Mouse (Mus musculus) layer of hippocampus, adult 9-11 months (tissue): ENCODE measurements at regions not wholly inside any gene's neighbourhood (a gene's known extent, or its start where the extent isn't known, plus 50 kb on each side); places are given as distances from the start of the nearest gene placed in this dataset.
A peak's percentile ranks its signal among the peaks of the same experiment; 100 is the strongest.

Source experiments
- DNase-seq: peaks from one replicate; pipeline ENCODE4 v3.0.0; 2022

DNA sequence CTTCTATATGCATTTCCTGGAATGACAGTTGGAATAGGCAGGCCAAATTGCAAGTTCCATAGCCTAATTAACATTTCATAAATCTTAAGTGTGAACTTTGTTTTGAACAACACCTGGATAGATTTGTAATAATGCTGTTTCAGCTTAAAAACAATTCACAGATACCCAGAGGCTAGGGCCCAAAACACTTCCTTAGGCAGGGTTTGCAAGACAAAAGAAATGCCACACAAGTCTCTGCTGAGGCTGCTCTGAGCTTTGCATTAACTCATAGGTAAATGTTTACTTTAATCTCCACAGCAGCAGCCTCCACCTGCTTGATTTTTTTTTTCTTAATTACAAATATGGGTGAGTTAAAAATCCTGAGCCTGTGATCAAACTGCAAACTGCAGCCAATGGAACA, 118.4 kb downstream of the Gnat3 start:
- no peak for DNase-seq

DNA sequence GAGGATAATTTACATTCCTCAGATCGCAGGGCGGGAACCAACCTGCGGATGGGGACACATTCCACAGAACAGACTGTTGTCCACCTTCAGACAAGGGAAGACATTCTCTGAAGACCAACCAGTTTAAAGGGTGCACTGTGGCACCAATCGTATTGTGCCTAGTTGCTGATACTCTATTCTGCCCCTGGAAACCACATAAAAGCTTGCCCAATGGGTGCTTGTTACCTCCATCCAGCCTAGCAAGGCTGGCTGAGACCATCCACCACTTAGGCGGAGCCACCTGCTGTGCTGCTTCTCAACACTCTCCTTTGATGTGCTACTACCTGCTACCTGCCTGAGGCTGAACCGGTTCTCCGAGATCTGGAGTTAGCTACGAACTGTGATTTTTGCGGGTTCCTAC, 119.9 kb downstream of the Gnat3 start:
- DNase-seq: no peak

DNA sequence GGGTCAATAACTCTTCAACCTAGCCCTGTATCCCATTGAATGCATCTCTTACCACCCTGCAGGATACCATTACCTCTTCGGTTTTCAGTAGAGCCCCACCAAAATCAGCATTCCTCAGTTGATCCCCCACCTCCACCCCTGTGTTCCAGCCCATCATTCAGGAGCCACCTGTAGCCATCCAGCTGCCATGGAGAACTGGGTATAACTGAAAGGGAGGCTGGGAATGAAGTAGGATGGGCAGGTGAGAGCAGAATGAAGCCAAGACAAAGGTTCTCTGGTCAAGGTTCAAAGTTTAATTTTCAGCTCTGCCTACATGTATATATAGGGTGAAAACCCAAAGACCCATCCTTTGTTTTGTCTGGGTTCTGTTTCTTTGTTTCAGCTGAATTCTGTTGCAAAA, 121.4 kb downstream of the Gnat3 start:
- DNase-seq: no peak

DNA sequence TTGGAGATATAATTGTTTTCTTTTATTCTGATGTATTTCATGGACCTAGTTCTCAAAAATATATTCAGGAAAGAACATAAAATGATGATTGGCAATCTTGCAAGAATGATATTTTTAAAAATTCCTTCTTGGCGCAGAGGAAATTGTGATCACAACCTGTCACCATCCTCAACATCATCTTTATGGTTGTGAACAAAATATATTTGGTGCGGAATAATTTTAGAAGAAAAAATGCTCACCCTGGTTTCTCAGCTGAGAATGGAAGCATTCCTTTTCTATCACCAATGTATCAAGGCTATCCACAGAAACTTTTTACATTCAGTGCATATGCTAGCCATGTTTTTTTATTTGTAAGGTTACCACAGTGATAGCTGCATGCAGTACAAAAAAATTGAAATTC, 123.1 kb downstream of the Gnat3 start:
- no peak for DNase-seq

DNA sequence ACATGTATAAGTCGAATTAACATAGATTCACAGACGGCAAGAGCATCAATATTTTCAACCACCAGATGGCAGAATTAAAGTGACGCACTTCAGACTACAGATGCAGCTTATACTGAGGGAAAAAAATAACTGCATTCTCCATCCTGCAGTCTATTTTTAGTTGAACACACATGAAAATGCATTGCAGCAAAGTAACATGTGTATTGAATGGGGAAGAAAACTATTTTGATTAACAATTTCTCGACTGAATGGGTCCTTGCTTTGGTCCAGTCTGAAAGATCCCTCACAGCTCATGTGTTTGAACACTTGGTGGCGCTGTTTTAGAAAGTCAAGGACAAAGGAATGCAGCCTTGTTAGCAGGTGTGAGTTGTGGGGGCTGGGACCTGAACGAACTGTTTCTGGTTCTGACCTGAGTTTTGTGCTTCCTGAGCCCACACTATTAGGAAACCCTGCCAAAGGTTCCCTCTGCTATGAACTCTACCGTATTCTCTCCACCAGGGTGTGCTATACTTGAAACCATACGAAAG, 125.6 kb downstream of the Gnat3 start:
- peak; percentile 47 for DNase-seq

DNA sequence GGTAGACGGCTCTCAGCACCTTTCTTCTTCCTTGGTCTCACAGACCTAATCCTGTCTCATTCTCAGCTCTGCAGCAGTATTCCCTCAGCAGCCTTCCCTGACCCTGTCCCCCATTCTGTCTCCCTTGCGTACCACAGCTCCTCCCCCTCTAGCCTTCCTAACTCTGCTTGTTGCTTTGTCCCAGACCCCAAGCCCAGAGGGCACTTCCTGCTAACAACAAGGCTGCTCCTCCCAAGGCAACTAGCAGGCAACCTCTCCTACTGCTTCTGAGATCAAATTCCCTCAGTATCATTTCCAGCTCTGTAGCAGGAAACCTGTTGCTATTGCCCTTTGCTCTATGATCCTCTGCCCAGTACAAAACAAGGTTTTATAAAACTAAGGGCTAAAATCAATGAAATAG, 127.6 kb downstream of the Gnat3 start:
- no peak for DNase-seq

DNA sequence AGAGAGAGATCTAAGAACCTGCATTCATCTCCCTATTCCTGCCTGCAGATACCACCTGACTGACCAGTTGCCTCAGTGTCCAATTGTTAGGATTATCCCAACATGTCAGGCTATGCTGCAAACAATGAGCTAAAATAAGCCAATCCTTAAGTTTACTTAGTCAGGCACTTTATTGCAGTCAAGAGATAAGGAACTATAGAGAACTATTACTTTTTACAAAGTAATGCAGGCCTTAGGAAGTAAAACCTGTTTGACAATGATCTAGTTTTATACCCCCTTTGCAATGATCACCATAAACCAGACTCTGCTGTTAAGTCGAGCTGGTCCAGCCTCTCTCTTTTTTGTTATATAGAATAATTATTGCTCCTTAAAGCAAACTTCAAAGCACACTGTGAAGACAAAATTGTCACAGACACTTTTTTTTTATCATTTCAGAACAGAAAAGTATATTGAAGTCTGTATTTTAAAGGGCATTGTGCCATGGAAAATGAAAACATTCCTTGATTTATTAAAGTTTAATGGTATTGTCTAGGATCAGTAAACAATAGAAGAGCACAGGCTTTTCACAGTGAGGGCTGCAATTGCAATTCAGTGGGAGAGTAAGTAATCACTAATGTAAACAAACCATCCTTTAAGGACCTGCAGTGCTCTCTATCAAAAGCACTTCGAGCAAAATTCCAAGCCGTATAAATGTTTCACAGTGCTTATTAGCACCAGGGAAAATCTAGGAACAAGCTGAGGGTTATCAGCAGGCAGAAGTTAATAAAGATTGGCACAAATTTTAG, 152.7 kb downstream of the Gnat3 start:
- no peak for DNase-seq

DNA sequence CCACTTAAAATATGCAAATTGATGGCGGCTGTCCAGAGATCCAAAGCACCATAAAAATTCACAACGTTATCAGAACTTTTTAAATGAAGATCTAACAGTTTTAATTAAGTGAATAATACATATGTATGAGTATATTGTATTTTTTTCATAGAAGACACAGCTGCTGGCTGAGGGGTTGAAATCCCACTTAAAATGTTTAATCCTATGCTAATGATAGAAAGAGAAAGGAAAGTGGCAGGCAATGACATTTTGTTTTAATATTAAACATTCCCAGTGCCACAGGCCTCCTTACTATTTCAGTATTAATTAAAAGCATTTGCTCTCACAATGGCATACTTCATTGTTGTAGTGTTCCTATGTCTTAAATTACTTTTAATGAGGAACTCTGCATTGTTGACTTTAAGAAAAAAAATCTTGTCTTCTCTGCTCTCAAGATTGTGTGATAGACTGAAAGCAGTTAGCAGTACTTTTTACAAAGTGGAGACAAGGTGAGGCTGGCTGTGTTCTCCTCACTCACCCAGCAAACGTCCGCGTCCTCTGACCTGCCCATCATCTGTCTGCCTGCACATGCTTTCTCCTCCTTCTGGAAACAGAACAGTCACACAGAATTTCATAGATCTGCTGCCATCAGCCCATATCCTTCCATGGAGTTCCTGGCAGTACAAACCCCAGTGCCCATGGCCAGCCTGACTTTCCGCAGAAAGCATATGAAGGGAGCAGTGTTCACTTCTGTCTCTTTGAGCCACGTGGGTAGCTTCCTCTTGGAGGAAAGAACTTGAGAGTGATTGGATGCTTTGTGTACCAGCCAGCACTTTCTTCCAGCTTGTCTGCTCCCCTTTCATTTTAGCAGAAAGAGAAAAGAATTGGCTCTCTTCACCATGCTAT, 173.7 kb downstream of the Gnat3 start:
- DNase-seq: no peak

DNA sequence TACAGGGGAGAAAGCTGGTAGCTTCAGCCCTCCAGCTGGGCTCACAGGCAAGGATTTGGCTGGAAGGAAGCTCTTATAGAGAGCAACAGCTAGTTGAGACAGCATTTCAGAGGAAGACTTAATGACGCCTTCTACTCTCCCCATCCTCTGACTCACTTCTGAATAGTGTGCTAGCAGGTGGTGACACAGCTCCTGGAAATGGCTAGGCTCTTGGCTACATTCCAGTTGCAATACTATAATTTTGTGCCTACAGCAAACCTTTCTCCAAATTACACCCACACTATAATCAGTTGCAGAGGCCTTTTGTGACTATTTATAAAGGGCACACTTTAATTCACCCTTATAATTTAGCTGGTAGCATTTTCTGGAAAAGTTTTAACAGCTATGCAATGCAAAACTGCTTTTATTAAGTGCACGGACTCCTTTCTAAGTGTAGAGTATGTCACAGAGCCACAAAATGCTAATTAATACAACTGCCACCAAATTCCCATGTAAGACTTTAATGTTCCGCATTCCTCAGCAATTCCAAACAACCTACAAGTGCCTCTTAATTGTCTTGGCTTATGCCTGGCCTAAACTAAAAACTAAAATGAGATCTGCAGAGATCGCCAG, 175.2 kb downstream of the Gnat3 start:
- DNase-seq: peak; percentile 36

DNA sequence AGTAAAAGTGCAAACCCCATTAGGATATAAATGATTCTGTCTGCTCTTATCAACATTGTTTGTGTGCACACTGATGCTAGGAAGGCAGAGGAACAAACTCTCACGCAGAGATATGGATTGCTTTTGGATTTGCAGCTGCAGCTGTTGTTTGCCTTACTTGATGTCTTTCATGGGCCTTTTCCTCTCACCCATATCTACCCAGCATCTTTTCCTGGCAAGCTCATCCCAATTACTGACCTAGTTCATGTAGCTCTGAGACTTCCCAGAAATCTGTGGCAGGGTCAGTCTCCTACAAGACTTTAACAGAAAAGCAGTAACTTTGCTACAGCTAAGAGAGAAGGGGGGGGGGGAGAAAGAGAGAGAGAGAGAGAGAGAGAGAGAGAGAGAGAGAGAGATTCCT, 189.9 kb downstream of the Gnat3 start:
- no peak for DNase-seq

DNA sequence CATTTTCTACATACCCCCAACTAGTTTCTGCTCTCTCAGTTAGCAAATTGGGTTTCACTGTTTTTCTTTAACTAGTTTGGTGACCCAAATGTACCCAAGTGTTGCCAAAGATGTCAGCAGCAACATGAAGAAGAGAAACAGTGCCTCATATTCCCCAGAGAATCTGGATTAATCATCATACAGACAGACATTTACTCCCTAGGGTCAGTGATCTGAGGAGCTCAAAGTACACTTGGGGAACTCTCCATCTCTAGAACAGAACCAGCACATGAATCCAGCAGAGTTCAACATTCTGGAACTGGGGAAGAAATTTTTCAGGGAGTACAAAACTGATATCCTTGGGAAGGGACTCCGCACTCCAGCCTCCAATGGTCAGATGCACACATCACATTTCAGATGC, 191.4 kb downstream of the Gnat3 start:
- no peak for DNase-seq

DNA sequence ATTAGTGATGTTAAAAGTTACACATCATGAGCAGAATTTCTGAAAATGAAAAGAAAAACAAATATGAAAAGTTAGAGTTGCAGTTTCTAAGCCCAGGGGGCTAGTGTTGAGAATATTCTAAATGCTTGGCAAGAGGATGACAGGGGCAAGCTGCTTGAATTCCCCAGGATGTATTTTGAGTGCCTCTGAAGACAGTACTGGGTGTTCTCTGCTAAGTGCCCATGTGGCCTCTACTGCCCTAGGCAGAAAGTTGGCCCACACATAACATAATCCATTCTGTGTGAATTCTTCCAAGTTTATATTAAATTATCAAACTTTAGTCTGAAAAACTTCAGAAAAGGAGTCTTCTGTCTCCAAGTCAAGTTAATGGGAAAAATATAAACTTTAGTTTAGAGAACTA, 196.6 kb downstream of the Gnai1 start:
- DNase-seq: no peak

DNA sequence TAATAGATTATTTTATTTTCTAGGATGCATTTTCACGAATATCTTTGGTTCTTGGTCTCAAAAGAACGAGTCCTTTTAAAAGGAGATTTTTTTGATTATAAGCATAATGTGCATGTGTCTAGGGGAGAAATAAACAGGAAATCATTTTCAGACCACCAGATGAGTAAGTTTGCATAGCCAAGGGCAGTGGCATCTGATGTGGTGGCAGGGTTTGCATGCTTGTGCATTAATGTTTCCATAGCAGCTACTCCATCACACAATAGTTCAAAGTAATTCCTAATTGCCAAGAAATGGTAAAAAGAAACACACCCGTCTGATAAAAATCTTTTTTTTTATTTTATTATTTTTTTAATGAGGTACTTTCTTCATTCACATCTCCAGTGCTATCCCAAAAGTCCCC, 182.3 kb downstream of the Gnai1 start:
- DNase-seq: no peak

DNA sequence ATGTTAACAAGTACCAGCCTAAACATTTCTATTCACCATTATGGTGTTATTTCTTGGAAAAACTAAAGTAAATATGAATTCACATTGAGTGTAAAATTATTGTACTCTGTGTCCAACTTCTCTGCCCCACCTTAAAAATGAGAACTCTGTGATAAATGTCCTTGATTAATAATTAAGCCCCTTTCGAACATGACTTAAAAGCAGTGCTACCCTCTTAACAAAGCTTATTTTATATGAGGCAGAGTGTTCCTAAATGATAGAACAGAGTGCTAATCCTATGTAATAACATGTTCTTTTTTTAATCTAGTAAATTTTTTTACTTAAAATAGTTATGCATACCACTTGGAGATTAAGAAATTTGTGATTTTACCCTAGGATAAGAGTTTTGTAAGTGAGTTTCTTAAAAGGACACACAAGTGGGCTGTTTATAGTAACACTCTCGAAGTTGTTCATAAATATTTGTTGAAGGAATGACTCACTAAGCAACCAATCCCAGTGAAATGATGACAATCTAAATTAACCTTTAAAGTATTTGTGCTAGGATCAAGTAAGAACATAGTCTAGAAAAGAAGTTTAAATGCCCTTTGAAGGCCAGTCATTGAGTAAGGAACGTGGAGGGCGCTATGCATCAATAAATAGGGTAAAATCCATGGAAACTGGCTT, 148.6 kb downstream of the Gnai1 start:
- no peak for DNase-seq
